Mouse (Mus musculus) heart, postnatal 0 days (tissue): ENCODE results near the gene Ncstn.

ENCODE experiments used
- CTCF ChIP-seq: IDR thresholded peaks from 2 replicates; pipeline ENCODE4 v1.5.1; 2016; ENCODE audit warnings: antibody characterized with exemption, control low read depth, low read depth
- EP300 ChIP-seq: IDR thresholded peaks from 2 replicates; pipeline ENCODE4 v1.6.1; 2016; ENCODE audit warnings: antibody characterized with exemption, low read depth

DNA sequence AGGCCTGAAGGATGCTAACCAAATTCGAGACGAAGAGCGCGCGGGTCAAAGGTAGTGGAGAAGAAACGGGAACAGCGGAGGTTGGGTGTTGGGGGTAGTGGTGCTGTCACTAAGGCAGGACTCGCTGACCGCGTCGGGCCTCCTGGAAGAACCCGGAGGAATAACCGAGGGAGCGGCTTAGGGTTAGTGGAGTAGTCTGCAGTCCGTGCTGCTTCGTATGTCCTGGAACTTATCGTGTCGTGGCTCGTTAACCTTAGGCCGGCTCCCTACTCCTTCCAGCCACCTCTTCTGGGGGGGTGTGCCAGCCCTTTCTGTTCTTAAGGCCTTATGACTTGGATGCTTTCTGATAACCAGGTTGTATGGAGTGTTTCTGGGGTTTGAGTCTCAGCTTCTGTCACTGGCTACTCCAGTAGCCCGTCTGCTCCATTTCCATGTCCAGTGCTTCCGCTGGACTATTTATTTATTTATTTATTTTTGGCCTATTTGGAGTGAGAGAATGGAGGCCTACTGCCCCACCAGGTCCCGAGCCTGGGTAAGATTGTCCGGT lies 377 bp upstream of the Ncstn start:
- TF ChIP-seq CTCF (no peak), EP300 (no peak)
